Mouse (Mus musculus): ENCODE results near the gene Vav2.

Gene Vav2

GRCm38 (mm10) chr2:27306628-27307027 is 120.2 kb downstream of the Vav2 start:
- in situ Hi-C loops (cut with MboI; ENCODE audit: low pct_unique_long_range_greater_than_20kb in 1 of 2, low sequenced_read_pairs in 2 of 2, unreplicated experiment in 1 of 2), result no loop called here

GRCm38 (mm10) chr2:27304741-27305140 is 122.1 kb downstream of the Vav2 start:
- in situ Hi-C loops (cut with MboI; ENCODE audit: low pct_unique_long_range_greater_than_20kb in 1 of 2, low sequenced_read_pairs in 2 of 2, unreplicated experiment in 1 of 2), result no loop called here

GRCm38 (mm10) chr2:27304074-27304473 is 122.8 kb downstream of the Vav2 start:
- in situ Hi-C loops (cut with MboI; ENCODE audit: low pct_unique_long_range_greater_than_20kb in 1 of 2, low sequenced_read_pairs in 2 of 2, unreplicated experiment in 1 of 2), result no loop called here

GRCm38 (mm10) chr2:27301444-27302111 is 125.3 kb downstream of the Vav2 start:
- in situ Hi-C loops (cut with MboI; ENCODE audit: low pct_unique_long_range_greater_than_20kb in 1 of 2, low sequenced_read_pairs in 2 of 2, unreplicated experiment in 1 of 2), result no loop called here

- in situ Hi-C loops (cut with MboI; ENCODE audit: low pct_unique_long_range_greater_than_20kb in 1 of 2, low sequenced_read_pairs in 2 of 2, unreplicated experiment in 1 of 2), result no loop called here
Observed at GRCm38 (mm10) chr2:27300725-27301443, 125.9 kb downstream of the Vav2 start.

- in situ Hi-C loops (cut with MboI; ENCODE audit: low pct_unique_long_range_greater_than_20kb in 1 of 2, low sequenced_read_pairs in 2 of 2, unreplicated experiment in 1 of 2), result no loop called here
Observed at GRCm38 (mm10) chr2:27296656-27297406, 130.0 kb downstream of the Vav2 start.

- in situ Hi-C loops (cut with MboI; ENCODE audit: low pct_unique_long_range_greater_than_20kb in 1 of 2, low sequenced_read_pairs in 2 of 2, unreplicated experiment in 1 of 2), result no loop called here
Observed at GRCm38 (mm10) chr2:27294777-27295176, 132.1 kb downstream of the Vav2 start.

- in situ Hi-C loops (cut with MboI; ENCODE audit: low pct_unique_long_range_greater_than_20kb in 1 of 2, low sequenced_read_pairs in 2 of 2, unreplicated experiment in 1 of 2), result no loop called here
Observed at GRCm38 (mm10) chr2:27289019-27289418, 137.8 kb downstream of the Vav2 start.

- in situ Hi-C loops (cut with MboI; ENCODE audit: low pct_unique_long_range_greater_than_20kb in 1 of 2, low sequenced_read_pairs in 2 of 2, unreplicated experiment in 1 of 2), result no loop called here
Observed at GRCm38 (mm10) chr2:27286971-27287710, 139.7 kb downstream of the Vav2 start.

- in situ Hi-C loops (cut with MboI; ENCODE audit: low pct_unique_long_range_greater_than_20kb in 1 of 2, low sequenced_read_pairs in 2 of 2, unreplicated experiment in 1 of 2), result loop anchor here (5.0 kb wide), 1 partner anchor 153 kb away; no protein-coding TSS in a partner anchor
Observed at GRCm38 (mm10) chr2:27284441-27284840, 142.4 kb downstream of the Vav2 start.

GRCm38 (mm10) chr2:27281771-27282170 is 145.1 kb downstream of the Vav2 start:
- in situ Hi-C loops (cut with MboI; ENCODE audit: low pct_unique_long_range_greater_than_20kb in 1 of 2, low sequenced_read_pairs in 2 of 2, unreplicated experiment in 1 of 2), result loop anchor here (5.0 kb wide), 1 partner anchor 156 kb away; no protein-coding TSS in a partner anchor

- in situ Hi-C loops (cut with MboI; ENCODE audit: low pct_unique_long_range_greater_than_20kb in 1 of 2, low sequenced_read_pairs in 2 of 2, unreplicated experiment in 1 of 2), result loop anchor here (5.0 kb wide), 1 partner anchor 156 kb away; no protein-coding TSS in a partner anchor
Observed at GRCm38 (mm10) chr2:27280920-27281611, 145.8 kb downstream of the Vav2 start.

- in situ Hi-C loops (cut with MboI; ENCODE audit: low pct_unique_long_range_greater_than_20kb in 1 of 2, low sequenced_read_pairs in 2 of 2, unreplicated experiment in 1 of 2), result no loop called here
Observed at GRCm38 (mm10) chr2:27278859-27279258, 148.0 kb downstream of the Vav2 start.

GRCm38 (mm10) chr2:27268325-27268724 is 158.5 kb downstream of the Vav2 start:
- in situ Hi-C loops (cut with MboI; ENCODE audit: low pct_unique_long_range_greater_than_20kb in 1 of 2, low sequenced_read_pairs in 2 of 2, unreplicated experiment in 1 of 2), result no loop called here

- in situ Hi-C loops (cut with MboI; ENCODE audit: low pct_unique_long_range_greater_than_20kb in 1 of 2, low sequenced_read_pairs in 2 of 2, unreplicated experiment in 1 of 2), result no loop called here
Observed at GRCm38 (mm10) chr2:27265819-27266218, 161.0 kb downstream of the Vav2 start.

GRCm38 (mm10) chr2:27262984-27263383 is 163.8 kb downstream of the Vav2 start:
- in situ Hi-C loops (cut with MboI; ENCODE audit: low pct_unique_long_range_greater_than_20kb in 1 of 2, low sequenced_read_pairs in 2 of 2, unreplicated experiment in 1 of 2), result no loop called here

GRCm38 (mm10) chr2:27251434-27251833 is 175.4 kb downstream of the Vav2 start:
- in situ Hi-C loops (cut with MboI; ENCODE audit: low pct_unique_long_range_greater_than_20kb in 1 of 2, low sequenced_read_pairs in 2 of 2, unreplicated experiment in 1 of 2), result no loop called here

GRCm38 (mm10) chr2:27248211-27248610 is 178.6 kb downstream of the Vav2 start, which contains the start of gene Sardh:
Gene Sardh (minus strand): TSS chr2:27248337.
- in situ Hi-C loops (cut with MboI; ENCODE audit: low pct_unique_long_range_greater_than_20kb in 1 of 2, low sequenced_read_pairs in 2 of 2, unreplicated experiment in 1 of 2), result no loop called here

All from mouse embryonic stem cell (cell line).